Mouse (Mus musculus): ENCODE measurements around the gene Olfr131.
"Not testable (repeated sequence)": the region's sequence is repeated elsewhere in the genome, so short reads cannot be mapped to it uniquely, and the experiment has no call there.

Olfr131 gene

GRCm38 (mm10) chr17:38088593-38088992 lies at the start of gene Olfr131:
Gene Olfr131, minus strand, starts transcription at chr17:38088693.
- no peak for DNase-seq (ENCODE audit: extremely low spot score, low spot score)

GRCm38 (mm10) chr17:38134426-38134825 lies 45.9 kb upstream of the Olfr131 start, which contains the start of gene Olfr132:
Gene Olfr132, minus strand, starts transcription at chr17:38134526.
- no peak for DNase-seq (ENCODE audit: extremely low spot score, low spot score)

GRCm38 (mm10) chr17:38125371-38125770 lies 36.9 kb upstream of the Olfr131 start:
- DNase-seq (ENCODE audit: extremely low spot score, low spot score): not testable (repeated sequence)

- not testable (repeated sequence) for DNase-seq (ENCODE audit: extremely low spot score, low spot score)
These were observed 35.7 kb upstream of the Olfr131 start for GRCm38 (mm10) chr17:38124199-38124598.

GRCm38 (mm10) chr17:38082364-38082763 lies 6.1 kb downstream of the Olfr131 start:
- no peak for DNase-seq (ENCODE audit: extremely low spot score, low spot score)

- DNase-seq (ENCODE audit: extremely low spot score, low spot score): no peak
These were observed 24.9 kb downstream of the Olfr131 start, which contains the start of gene Olfr130 for GRCm38 (mm10) chr17:38063621-38064020. Gene Olfr130, plus strand, starts transcription at chr17:38063921.

- no peak for DNase-seq (ENCODE audit: extremely low spot score, low spot score)
These were observed 28.5 kb downstream of the Olfr131 start, which contains the start of gene Olfr129 for GRCm38 (mm10) chr17:38059979-38060378. Gene Olfr129, minus strand, starts transcription at chr17:38060079.
